Mouse (Mus musculus) forebrain, embryonic 13.5 days (tissue): ENCODE data around the gene Olfr458. TPM values are rescaled to one million over a fixed set of nuclear protein-coding genes. Genes with fewer than 3 reads are reported as not detected.
"Not testable (repeated sequence)": the region's sequence is repeated elsewhere in the genome, so short reads cannot be mapped to it uniquely, and the experiment has no call there.

Experiments
- ATAC-seq: fragments of 200-750 bp; cut with Nextera tagmentation; 2 replicates; pipeline ENCODE4 v1.8.0; 2017
- H3K27ac ChIP-seq: fragments of 300-500 bp; sonication (generic); 2 replicates; pipeline ENCODE4 v1.5.1; 2015; ENCODE audit warnings: inconsistent platforms, mild to moderate bottlenecking, moderate library complexity
- H3K27me3 ChIP-seq: fragments of 300-500 bp; sonication (generic); 2 replicates; pipeline ENCODE4 v1.6.1; 2015; ENCODE audit warnings: mild to moderate bottlenecking, inconsistent platforms
- H3K36me3 ChIP-seq: fragments of 300-500 bp; sonication (generic); 2 replicates; pipeline ENCODE4 v1.6.1; 2015; ENCODE audit warnings: mild to moderate bottlenecking, inconsistent platforms; ENCODE audit not compliant: poor library complexity, severe bottlenecking
- H3K4me1 ChIP-seq: fragments of 300-500 bp; sonication (generic); 2 replicates; pipeline ENCODE4 v1.6.1; 2015; ENCODE audit warnings: inconsistent platforms
- H3K4me2 ChIP-seq: fragments of 300-500 bp; sonication (generic); 2 replicates; pipeline ENCODE4 v1.6.1; 2015; ENCODE audit warnings: inconsistent platforms, mild to moderate bottlenecking, moderate library complexity
- H3K4me3 ChIP-seq: fragments of 300-500 bp; sonication (generic); 2 replicates; pipeline ENCODE4 v1.5.1; 2015; ENCODE audit warnings: mild to moderate bottlenecking, inconsistent platforms
- H3K9ac ChIP-seq: fragments of 300-500 bp; sonication (generic); 2 replicates; pipeline ENCODE4 v1.6.1; 2015; ENCODE audit warnings: mild to moderate bottlenecking, inconsistent platforms
- H3K9me3 ChIP-seq: fragments of 300-500 bp; sonication (generic); replicated peaks from 2 replicates; pipeline ENCODE4 v1.6.1; 2016; ENCODE audit warnings: inconsistent platforms
- WGBS: fragments of 180-500 bp; shearing (Covaris S2); methylation state at CpG from one replicate; pipeline ENCODE4 v1.1.7; 2015; 5-methylcytosine and 5-hydroxymethylcytosine counted together
- polyA plus RNA-seq: library from polyadenylated mRNA; unstranded; fragments of >200 nt; fragmentation: Nextera tagmentation; extraction: Ambion mirVana; gene quantifications from 2 replicates; pipeline ENCODE4 v1.2.1, GENCODE M21; 2015

Gene Olfr458
- not detected in 2 replicates for polyA plus RNA-seq

GRCm38 (mm10) chr6:42465096-42465495 lies at the start of gene Olfr458:
Gene Olfr458, minus strand, starts transcription at chr6:42465196.
- 91% methylated on average over 1 of the region's 1 CpGs for WGBS
- no peak for ATAC-seq
- Histone ChIP-seq H3K27ac (no peak within 1 kb of the TSS), H3K27me3 (no peaks in the 10 kb centered on the region), H3K4me3 (no peak within 1 kb of the TSS), H3K4me1 (no peaks in the 10 kb centered on the region), H3K36me3 (no peaks in the 10 kb centered on the region), H3K9me3 (no peaks in the 10 kb centered on the region), H3K4me2 (no peak within 1 kb of the TSS), H3K9ac (no peak within 1 kb of the TSS)

GRCm38 (mm10) chr6:42513461-42513860 lies 48.5 kb upstream of the Olfr458 start:
- H3K27me3 ChIP-seq, result no peaks in the 10 kb centered on the region
- no peak overlapping the region for H3K4me3 ChIP-seq
- H3K27ac ChIP-seq, result no peak overlapping the region
- H3K36me3 ChIP-seq, result no peaks in the 10 kb centered on the region
- no peak for ATAC-seq
- no peaks in the 10 kb centered on the region for H3K4me1 ChIP-seq
- no peaks in the 10 kb centered on the region for H3K9me3 ChIP-seq
- no peak overlapping the region for H3K9ac ChIP-seq
- 87% methylated on average over 1 of the region's 1 CpGs for WGBS
- H3K4me2 ChIP-seq, result no peak overlapping the region

- H3K27me3 ChIP-seq, result no peaks in the 10 kb centered on the region
- H3K9me3 ChIP-seq, result no peaks in the 10 kb centered on the region
- no peak overlapping the region for H3K27ac ChIP-seq
- ATAC-seq, result no peak
- H3K4me1 ChIP-seq, result no peaks in the 10 kb centered on the region
- no peak overlapping the region for H3K9ac ChIP-seq
- no peak overlapping the region for H3K4me3 ChIP-seq
- H3K36me3 ChIP-seq, result no peaks in the 10 kb centered on the region
- H3K4me2 ChIP-seq, result no peak overlapping the region
Observed at GRCm38 (mm10) chr6:42509311-42509710, 44.3 kb upstream of the Olfr458 start.

DNA sequence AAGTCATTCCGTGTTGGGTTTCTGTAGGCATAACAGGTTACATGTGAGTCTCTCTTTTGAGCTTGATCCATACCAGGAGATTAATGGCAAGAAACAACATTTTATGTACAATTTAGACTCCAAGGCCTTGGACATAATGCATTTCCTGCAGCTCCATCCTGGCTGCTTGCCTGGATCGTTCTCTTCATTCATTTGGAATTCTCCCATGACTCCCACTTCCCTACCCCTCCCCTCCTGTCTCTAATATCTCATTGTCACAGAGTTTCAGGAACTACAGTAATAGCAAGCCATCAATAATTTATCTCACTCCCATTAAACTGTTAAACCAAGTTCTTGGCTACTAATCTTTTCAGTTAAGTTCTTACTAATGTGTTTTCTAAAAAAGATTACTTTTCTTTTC lies 38.5 kb upstream of the Olfr458 start:
- no peak overlapping the region for H3K27ac ChIP-seq
- no peaks in the 10 kb centered on the region for H3K36me3 ChIP-seq
- no peaks in the 10 kb centered on the region for H3K9me3 ChIP-seq
- H3K4me2 ChIP-seq, result no peak overlapping the region
- ATAC-seq, result no peak
- no peaks in the 10 kb centered on the region for H3K4me1 ChIP-seq
- no peak overlapping the region for H3K9ac ChIP-seq
- no peak overlapping the region for H3K4me3 ChIP-seq
- 84% methylated on average over 2 of the region's 2 CpGs for WGBS
- H3K27me3 ChIP-seq, result no peaks in the 10 kb centered on the region

DNA sequence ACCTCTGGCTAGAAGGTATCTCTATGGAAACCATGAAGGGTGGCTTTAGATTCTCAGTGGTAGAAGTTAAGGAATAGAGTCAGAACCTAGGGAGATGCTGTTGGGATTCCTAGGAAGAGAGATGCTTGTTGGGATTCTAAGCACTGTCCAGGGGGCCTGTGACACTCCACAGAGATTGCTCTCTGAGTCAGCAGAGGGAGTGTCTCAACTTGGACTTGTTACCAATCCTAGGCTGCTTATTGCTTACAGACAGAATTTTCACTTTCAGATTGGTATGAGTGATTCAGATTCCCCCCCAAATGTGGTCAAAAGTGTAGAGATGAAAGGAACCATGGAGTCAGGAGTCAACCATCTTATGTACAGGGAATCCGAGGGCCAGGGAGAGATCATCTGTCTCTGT lies 24.7 kb upstream of the Olfr458 start:
- H3K9me3 ChIP-seq, result no peaks in the 10 kb centered on the region
- 82% methylated on average over 1 of the region's 1 CpGs for WGBS
- H3K27ac ChIP-seq, result no peak overlapping the region
- no peak overlapping the region for H3K9ac ChIP-seq
- no peaks in the 10 kb centered on the region for H3K4me1 ChIP-seq
- H3K36me3 ChIP-seq, result no peaks in the 10 kb centered on the region
- no peaks in the 10 kb centered on the region for H3K27me3 ChIP-seq
- H3K4me3 ChIP-seq, result no peak overlapping the region
- no peak overlapping the region for H3K4me2 ChIP-seq
- no peak for ATAC-seq

GRCm38 (mm10) chr6:42487114-42487513 lies 22.1 kb upstream of the Olfr458 start, which contains the start of gene Olfr456:
Gene Olfr456, minus strand, starts transcription at chr6:42487214.
- Histone ChIP-seq H3K4me1 (no peaks in the 10 kb centered on the region), H3K27ac (no peak within 1 kb of the TSS), H3K36me3 (no peaks in the 10 kb centered on the region), H3K4me3 (no peak within 1 kb of the TSS), H3K9me3 (no peaks in the 10 kb centered on the region), H3K9ac (no peak within 1 kb of the TSS), H3K27me3 (no peaks in the 10 kb centered on the region), H3K4me2 (no peak within 1 kb of the TSS)
- ATAC-seq, result no peak
- 81% methylated on average over 1 of the region's 1 CpGs for WGBS

DNA sequence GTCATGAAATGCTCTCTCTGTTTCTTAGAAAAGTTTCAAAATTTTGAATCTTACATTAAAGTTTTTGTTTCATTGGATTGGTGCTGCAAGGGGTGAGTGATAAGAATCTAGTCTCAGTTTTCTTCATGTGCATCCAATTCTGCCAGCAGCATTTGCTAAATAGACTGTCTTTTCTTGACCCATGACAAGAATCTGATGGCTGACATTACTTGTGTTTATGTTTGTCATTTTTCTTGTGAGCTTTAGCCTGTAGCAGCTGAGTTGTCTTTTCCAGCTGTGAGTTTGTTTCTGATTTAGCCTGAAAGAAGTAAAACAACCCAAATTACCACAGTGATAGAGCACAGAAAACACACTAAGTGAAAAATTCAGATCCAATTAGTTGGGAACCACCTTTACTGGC lies 19.6 kb upstream of the Olfr458 start:
- H3K27ac ChIP-seq, result no peak overlapping the region
- no peak for ATAC-seq
- H3K4me2 ChIP-seq, result no peak overlapping the region
- H3K4me1 ChIP-seq, result no peaks in the 10 kb centered on the region
- H3K9me3 ChIP-seq, result no peaks in the 10 kb centered on the region
- H3K9ac ChIP-seq, result no peak overlapping the region
- no peaks in the 10 kb centered on the region for H3K27me3 ChIP-seq
- no peak overlapping the region for H3K4me3 ChIP-seq
- no peaks in the 10 kb centered on the region for H3K36me3 ChIP-seq

- Histone ChIP-seq H3K4me3 (no peak within 1 kb of the TSS), H3K9ac (no peak within 1 kb of the TSS), H3K4me2 (no peak within 1 kb of the TSS), H3K4me1 (no peaks in the 10 kb centered on the region), H3K27ac (no peak within 1 kb of the TSS), H3K9me3 (no peaks in the 10 kb centered on the region), H3K36me3 (no peaks in the 10 kb centered on the region), H3K27me3 (no peaks in the 10 kb centered on the region)
- ATAC-seq, result no peak
- 96% methylated on average over 1 of the region's 1 CpGs for WGBS
Observed at GRCm38 (mm10) chr6:42476235-42476634, 11.2 kb upstream of the Olfr458 start, which contains the start of gene Olfr457. Gene Olfr457, minus strand, starts transcription at chr6:42476335.

DNA sequence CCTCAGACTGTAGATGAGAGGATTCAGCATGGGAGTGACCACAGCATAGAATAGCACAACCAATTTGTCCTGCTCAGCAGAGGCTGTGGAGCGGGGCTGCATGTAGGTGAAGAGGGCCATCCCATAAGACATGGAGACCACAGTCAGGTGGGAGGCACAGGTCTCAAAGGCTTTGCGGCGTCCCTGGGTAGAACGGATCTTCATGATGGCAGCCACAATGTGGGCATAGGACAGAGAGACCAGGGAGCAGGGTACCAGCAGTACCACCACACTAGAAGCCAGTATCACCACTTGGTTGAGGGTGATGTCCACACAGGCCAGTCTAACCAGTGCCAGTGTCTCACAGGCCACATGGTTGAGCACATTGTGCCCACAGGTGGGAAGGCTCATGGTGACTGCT lies 6.3 kb upstream of the Olfr458 start:
- not testable (repeated sequence) for H3K9ac ChIP-seq, H3K4me2 ChIP-seq, H3K4me3 ChIP-seq, H3K36me3 ChIP-seq, ATAC-seq, H3K27me3 ChIP-seq, H3K27ac ChIP-seq, H3K4me1 ChIP-seq, H3K9me3 ChIP-seq
- WGBS, result 95% methylated on average over 4 of the region's 4 CpGs

DNA sequence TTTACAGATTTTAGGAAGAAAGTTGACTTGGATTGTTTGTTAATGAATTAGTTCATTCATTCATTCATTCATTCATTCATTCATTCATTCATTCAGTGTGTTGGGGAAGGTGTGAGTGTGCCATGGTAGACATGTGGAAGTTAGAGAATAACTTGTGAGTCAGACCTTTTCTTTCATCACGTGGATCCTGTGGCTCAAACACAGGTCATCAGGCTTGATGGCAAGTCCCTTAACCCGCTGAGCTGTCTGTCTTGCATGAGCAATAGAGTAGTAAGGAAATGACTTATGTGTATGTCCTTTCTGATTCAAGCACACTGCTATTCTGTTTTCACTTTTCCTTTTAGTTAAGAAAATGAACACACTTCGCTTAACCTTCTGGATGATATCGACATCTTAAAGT lies 5.5 kb upstream of the Olfr458 start:
- no peak overlapping the region for H3K27ac ChIP-seq
- no peak overlapping the region for H3K4me2 ChIP-seq
- no peaks in the 10 kb centered on the region for H3K4me1 ChIP-seq
- no peak overlapping the region for H3K4me3 ChIP-seq
- WGBS, result 87% methylated on average over 4 of the region's 4 CpGs
- ATAC-seq, result no peak
- no peaks in the 10 kb centered on the region for H3K27me3 ChIP-seq
- H3K9ac ChIP-seq, result no peak overlapping the region
- no peaks in the 10 kb centered on the region for H3K9me3 ChIP-seq
- H3K36me3 ChIP-seq, result no peaks in the 10 kb centered on the region

- no peak for ATAC-seq
- no peaks in the 10 kb centered on the region for H3K36me3 ChIP-seq
- no peaks in the 10 kb centered on the region for H3K9me3 ChIP-seq
- H3K9ac ChIP-seq, result no peak overlapping the region
- H3K27me3 ChIP-seq, result no peaks in the 10 kb centered on the region
- H3K4me1 ChIP-seq, result no peaks in the 10 kb centered on the region
- 83% methylated on average over 2 of the region's 2 CpGs for WGBS
- no peak overlapping the region for H3K4me2 ChIP-seq
- H3K27ac ChIP-seq, result no peak overlapping the region
- no peak overlapping the region for H3K4me3 ChIP-seq
Observed at GRCm38 (mm10) chr6:42447381-42447780, 17.6 kb downstream of the Olfr458 start.

DNA sequence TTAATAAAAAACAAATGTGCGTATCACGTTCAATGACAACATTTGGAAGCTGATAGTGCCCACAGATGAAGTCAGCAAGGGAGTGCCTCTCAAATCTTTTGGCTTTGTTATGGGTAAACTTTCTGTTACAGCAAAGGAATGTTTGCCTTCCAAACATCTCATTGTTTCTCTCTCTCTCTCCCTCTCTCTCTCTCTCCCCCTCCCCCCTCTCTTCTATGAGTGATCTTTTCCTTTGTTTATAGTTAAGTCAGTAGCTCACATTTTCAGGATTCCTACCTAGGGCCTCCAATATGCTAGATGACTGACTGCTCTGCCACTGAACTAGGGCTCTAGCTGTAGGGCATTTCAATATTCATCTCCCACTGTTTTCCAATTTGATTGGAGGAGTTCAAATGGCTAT lies 20.5 kb downstream of the Olfr458 start:
- Histone ChIP-seq H3K9me3 (no peaks in the 10 kb centered on the region), H3K4me2 (no peak overlapping the region), H3K27me3 (no peaks in the 10 kb centered on the region), H3K27ac (no peak overlapping the region), H3K9ac (no peak overlapping the region), H3K36me3 (no peaks in the 10 kb centered on the region), H3K4me3 (no peak overlapping the region), H3K4me1 (no peaks in the 10 kb centered on the region)
- ATAC-seq, result no peak
- WGBS, result 91% methylated on average over 2 of the region's 2 CpGs

- H3K27me3 ChIP-seq, result no peaks in the 10 kb centered on the region
- no peak for ATAC-seq
- no peak overlapping the region for H3K27ac ChIP-seq
- no peak overlapping the region for H3K4me3 ChIP-seq
- no peak overlapping the region for H3K9ac ChIP-seq
- no peaks in the 10 kb centered on the region for H3K4me1 ChIP-seq
- no peak overlapping the region for H3K4me2 ChIP-seq
- no peaks in the 10 kb centered on the region for H3K9me3 ChIP-seq
- WGBS, result 86% methylated on average over 2 of the region's 2 CpGs
- no peaks in the 10 kb centered on the region for H3K36me3 ChIP-seq
Observed at GRCm38 (mm10) chr6:42441395-42441794, 23.6 kb downstream of the Olfr458 start.
